Mouse (Mus musculus) neural tube, embryonic 10.5 days (tissue): ENCODE data around the gene Fbxo6.
"Not testable (repeated sequence)": the region's sequence is repeated elsewhere in the genome, so short reads cannot be mapped to it uniquely, and the experiment has no call there.

Source experiments
- DNase-seq: peaks from one replicate; pipeline ENCODE4 v3.0.0-alpha.2; 2017; ENCODE audit warnings: low spot score; ENCODE audit errors: extremely low spot score

Gene Fbxo6

DNA sequence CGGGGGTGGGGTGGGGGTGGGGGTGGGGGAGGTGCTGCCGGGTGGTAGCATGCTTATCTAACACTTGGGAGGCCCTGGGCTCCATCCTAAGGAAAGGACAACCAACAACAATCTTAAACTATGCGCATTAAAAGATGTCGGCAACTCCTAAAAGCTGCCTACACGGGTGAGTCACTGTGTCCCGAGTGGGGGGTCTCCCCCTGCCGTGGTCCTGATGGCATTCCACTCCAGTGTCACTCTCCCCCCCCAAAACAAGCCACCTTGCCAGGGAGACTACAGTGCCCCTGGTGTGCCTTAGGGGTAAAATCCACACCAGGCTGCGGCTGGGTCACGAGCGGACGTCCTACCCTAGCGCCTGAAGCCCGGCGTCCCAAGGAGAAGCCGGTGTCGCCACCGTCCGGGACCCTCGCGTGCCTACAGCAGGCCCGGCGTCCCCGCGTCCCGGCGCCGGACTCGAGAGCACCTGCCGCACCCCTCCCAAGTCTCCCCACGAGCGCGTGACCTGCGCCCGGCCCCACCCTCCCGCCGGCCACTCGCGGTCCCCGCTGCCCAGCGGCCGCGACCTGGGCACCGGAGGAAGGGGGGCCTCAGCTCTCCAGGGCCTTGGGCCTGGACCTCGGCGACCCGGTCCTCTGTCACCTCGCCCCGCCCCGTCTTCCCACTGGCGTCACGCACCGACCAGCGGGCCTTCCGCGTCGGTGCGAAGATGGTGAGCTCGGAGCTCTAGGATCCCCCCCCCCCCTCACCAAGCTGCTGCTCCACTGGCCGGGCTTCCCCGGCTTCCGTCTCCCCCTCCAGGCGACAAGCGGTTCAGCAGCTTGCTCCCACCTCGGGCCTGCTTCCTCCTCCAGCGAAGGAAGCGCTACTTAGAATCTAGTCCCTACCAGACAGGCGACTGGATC lies at the start of gene Fbxo6:
TSS of gene Fbxo6 (minus strand) at position 874 of the 902 bp plus-strand sequence.
- peak; percentile 85 for DNase-seq

DNA sequence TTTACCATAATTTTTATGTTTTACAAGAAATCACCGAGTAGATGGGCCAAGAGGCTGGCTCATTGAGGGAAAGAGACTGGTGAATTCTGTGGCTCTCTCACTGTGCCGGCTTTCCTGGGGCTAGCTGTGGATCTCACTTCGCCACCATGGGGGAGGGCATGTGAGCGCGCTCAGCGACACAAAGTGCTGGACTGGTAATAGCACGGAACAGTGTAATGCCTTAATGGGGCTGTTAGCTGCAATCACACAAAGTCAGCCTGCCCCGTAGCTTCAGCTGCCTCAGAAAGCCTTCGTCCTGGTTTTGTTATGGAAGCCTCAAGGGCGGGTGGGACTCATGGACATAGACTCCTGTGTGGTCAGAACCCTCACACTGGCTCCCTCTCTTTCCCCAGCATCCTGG lies 46.8 kb upstream of the Fbxo6 start:
- DNase-seq: no peak

DNA sequence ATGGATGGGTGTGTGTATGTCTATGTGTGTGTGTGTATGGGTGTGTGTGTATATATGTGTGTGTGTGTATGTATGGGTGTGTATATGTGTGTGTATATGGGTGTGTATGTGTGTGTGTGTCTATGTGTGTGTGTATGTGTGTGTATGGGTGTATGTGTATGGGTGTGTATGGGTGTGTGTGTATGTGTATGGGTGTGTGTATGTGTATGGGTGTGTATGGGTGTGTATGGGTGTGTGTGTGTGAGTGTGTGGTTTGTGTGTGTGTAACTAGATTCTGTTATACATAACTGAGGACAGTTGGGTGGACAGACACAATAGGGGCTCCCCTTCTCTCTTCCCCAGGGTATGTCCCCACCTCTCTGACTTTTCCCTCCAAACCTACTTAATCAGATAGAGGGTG lies 42.5 kb upstream of the Fbxo6 start:
- no peak for DNase-seq

DNA sequence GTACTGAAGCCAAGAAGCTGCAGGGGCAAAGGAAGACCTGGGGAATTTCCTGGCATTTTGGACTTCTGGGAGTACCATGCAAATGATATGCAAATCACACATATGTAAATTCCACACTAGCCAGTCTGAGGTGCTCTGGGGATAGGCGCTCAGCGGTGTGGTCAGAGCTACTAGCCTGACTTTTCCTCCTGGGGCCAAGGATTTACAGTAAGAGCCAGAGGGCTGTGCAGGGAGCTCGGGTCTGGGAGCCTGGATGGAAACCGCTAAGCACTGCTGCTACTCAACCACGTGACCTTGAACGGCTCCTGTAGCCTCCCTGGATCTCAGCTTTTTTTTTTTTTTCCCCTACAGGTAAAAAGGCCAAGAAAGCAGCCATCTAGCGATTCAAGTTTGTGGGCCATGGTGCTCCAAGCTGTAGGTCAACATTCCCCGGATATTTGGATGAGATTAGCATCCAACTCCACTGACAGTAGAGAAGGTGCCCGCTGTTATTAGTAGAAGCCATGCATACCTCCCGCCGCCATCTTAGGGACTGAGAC lies 40.8 kb upstream of the Fbxo6 start:
- no peak for DNase-seq

DNA sequence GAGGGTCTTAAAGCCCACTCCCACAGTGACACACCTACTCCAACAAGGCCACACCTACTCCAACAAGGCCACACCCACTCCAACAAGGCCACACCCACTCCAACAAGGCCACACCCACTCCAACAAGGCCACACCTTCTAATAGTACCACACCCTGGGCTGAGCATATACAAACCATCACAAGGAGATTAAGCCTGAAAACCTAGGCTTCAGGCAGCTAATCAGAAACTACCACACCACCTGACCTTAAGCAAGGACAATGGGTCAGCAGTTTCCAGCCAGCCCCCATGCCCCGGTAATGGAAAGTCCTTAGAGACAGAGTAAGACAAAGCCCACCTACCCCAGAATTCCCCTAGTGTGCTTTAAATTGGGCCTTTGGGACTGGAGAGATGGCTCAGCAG lies 36.8 kb upstream of the Fbxo6 start:
- DNase-seq: not testable (repeated sequence)

DNA sequence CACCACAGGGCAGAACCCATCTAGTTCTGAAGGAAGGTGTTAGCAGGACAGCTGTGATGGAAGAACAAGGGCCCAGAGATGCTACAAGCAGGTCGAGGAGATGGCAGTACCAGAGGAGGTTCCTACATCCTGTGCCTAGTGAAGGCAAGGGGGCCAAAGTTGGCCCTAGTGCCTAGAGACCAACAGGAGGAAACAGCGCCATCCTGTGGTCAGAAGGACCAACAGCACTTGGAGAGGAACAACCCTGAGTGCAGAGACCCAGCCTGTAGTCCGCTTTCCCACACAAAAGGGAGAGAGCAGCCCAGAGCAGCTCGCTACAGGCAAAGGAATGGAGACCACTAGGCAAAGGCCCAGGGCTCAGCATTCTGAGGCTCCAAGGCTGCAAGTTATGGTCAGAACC lies 33.9 kb upstream of the Fbxo6 start:
- no peak for DNase-seq

DNA sequence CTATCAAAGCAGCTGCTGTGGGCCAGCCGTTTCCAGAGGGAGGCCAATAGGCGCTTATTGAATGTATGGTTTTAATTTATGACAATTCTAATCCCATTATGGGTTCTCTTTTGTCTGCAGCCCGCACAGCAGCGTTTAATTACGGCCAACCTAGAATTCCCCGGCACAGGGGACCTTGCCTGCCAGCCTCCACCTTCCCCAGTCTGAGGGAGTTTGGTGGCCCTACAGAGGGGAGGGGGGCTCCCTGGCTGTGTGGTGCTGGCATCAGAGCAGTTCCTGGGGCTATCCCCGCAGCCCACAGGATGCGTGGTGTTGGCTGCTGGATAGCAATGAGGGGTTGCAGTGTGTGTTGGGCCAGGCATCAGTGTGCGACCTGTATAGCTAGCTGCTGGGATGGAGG lies 32.6 kb upstream of the Fbxo6 start:
- DNase-seq: no peak

DNA sequence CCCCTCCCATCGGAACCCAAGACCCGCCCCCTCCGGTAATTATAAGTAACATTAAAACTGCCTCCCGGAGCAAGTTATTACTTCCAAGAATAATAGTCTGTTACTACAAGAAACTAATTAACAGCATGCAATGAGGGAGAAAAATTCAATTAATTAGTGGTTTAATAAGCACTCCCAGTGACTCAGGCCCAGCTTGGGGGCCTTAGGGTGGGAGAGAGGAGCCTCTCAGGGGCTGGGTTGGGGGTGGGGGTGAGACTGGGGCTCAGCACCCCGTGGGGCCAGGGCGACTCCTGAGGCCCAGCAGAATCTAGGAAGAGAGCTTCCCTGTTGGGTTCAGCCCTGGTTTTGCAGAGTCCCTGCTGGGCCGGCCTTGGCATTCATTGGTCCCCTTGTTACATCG lies 30.4 kb upstream of the Fbxo6 start:
- no peak for DNase-seq

DNA sequence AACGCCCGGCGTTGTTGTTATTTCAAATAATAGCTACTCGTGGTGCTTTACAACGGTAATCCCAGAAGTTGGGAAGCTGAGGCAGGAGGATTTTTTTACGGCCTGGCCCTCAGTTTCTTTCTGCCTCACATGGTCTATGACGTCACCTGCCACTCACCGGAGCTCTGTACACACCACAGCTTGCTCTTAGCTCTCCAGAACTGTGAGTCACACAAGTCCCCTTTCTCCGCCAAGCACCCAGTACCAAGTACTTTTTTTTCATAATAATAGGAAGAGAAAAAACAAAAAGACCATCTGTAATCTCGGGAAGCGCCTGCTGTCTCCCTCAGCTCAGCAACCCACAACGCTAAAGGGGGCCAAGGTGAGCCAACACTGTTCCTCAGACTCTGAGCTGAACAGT lies 29.5 kb upstream of the Fbxo6 start:
- DNase-seq: no peak

DNA sequence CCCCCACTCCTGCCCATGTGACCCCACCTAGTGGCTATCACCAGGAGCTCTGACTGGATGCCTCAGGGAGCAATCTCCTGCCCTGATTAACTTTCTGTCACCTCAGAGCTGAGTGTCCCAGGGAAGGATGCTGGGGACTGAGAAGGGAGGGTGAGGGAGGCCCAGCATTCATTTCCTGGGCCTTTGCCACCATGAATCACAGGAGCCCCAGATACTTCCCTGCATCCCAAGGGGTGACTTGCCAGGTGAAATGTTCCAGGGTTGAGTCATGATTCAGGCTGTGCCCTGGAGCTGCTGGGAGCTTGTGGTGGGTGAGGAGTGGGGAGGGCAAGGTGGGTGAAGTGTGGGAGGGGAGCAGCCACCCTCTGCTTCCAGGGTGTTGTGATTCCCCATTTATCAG lies 25.8 kb upstream of the Fbxo6 start:
- no peak for DNase-seq

DNA sequence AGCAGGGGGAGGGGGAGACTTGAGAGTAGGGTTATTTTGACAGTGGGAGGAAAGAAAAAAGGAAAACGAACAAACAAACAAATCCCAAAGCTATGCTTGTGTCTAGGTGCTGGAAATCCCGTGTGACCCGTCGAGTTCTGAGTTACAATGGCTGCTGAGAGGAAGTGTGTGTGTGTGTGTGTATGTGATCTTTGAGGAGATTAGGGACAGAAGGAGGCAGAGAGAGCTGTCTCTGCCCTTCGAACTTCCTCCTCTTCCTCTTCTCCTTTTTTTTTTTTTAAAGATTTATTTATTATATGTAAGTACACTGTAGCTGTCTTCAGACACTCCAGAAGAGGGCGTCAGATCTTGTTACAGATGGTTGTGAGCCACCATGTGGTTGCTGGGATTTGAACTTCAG lies 24.7 kb upstream of the Fbxo6 start:
- not testable (repeated sequence) for DNase-seq

DNA sequence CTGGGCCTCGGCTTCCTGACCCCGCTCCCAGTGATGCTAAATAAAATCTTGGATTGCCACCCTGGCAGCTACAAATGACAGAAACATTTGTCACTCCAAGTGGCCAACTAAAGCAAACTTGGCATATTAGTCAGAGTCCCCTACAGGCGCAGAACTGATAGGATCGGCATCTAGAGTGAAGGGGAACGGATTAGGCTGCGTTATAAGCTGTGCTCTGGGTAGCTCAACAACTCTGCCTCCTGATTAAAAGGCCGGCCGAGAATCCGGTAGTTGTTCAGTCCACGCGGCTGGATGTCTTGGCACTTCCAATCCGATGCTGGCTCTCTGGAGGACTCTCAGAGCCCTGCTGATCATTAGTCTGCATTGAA lies 22.5 kb upstream of the Fbxo6 start:
- DNase-seq: no peak

DNA sequence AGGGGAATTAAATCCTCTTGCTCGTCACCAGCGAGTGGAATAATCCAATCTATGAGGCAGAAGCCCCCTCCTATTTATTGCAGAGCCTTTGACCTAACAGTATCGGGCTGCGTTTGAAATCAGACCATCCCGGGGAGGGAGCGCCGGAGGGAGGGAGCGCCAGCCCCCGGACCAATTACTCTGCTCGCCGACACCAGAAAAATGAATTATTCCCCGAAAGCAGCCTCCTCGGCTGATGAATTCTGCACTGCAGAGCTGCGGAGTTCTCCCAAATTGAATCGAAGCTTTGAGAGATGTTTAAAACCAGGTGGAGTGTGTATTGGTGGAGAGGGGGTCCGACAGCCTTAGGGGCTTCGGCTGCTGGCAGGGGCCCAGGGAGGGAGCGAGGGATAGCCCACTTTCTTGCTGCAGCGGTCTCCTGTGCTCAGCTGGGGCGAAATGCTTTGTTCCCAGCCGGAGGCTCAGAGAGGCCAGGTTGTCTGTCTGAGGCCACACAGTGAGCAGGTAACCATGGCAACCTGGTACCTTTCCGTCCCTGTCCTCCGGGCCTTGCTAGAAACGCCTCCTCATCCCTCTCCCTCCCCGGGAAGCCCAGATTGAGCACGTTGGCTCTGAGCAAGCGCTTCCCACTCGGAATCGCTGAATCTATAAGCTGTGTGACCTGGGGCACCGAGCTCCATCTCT lies 22.0 kb upstream of the Fbxo6 start:
- DNase-seq: peak; percentile 58

DNA sequence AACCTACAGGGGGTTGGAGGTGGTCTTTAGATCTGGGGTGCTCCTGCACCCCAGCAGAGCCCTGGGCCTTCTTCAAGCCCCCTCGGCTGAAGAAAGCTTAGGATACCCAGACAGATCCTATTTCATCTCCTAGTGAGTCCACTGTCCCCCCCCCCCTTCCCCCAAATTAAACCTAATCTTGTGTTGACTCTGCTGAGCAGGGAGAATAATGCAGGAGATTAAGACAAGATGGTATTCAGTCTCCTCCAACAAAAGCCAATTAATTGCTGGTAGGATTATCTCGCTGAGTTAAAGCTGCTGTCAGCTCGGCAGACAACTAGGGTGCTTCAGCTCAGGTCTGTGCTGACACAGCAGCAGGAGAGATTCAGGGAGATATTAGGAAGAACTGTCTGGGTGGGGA lies 19.3 kb upstream of the Fbxo6 start:
- DNase-seq: no peak

DNA sequence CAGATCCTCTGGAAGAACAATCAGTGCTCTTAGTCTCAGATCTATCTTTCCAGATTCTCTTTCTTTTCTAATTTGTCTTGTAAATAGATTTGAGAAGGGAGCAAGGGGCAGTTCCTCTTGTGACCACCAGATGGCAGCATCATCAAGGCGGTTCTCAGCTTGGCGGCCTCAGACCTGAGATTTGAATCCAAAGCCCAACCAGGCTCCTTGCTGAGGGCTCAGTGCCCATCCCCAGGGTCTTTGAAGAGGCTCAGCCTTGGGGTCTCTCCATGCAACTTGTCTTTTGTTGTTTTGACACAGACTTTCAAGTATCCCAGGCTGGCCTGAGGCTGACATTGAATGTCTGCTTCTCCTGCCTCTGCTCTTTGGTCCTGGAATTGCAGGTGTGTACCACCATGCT lies 18.9 kb upstream of the Fbxo6 start:
- DNase-seq: peak; percentile 68

DNA sequence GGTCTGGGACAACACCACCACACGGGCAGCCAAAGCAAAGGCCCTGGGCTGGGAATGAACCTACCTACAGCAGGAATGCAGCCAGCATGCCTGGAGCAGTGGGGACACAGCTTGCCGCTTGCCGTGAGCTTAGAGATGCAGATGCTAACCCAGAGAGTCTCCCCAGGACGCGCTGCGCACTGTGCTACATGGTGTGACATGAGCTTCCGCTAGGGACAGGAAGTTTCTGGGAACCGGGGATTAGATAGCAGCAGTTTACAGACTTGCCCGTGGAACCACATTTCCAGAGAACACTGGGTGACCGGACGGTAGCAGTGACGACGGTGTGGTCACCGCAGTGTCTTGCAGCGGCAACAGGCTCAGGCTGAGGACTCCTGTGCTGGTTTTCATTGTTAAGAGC lies 17.6 kb upstream of the Fbxo6 start:
- DNase-seq: no peak

DNA sequence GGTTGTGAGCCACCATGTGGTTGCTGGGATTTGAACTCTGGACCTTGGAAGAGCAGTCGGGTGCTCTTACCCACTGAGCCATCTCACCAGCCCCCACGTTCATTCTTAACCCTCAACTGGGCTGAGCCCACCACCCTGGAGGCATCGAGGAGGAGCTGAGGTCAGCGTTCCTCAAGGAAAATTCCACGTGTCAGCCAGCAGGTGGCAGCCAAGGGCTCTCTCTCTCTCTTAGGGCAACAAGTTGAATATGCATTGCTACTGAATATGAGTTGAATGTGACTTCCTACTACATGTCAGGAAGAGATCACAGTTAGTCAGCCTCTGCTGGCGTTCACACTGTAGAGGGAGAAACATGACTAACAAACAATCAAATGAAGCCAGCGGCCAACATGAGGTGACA lies 16.3 kb upstream of the Fbxo6 start:
- peak; percentile 71 for DNase-seq

DNA sequence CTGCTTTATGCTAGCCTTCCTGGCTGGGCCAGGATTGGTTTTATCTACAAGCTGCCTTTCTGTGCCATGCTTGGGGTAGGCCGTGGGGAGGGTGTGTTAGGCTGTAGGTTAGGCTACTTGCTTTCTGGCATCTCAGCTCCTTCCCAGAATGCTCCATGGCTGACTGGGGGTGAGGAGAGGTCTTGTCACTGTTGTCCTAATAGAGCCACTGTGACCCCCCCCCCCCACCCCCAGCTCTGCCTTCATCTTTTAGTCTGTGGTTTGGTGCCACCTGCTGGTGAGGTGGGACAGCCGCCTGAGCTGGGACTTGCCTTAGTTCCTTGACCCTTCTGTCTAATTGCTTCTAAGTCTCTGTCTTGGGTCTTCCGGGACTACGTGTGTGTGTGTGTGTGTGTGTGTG lies 15.0 kb upstream of the Fbxo6 start:
- peak; percentile 77 for DNase-seq

DNA sequence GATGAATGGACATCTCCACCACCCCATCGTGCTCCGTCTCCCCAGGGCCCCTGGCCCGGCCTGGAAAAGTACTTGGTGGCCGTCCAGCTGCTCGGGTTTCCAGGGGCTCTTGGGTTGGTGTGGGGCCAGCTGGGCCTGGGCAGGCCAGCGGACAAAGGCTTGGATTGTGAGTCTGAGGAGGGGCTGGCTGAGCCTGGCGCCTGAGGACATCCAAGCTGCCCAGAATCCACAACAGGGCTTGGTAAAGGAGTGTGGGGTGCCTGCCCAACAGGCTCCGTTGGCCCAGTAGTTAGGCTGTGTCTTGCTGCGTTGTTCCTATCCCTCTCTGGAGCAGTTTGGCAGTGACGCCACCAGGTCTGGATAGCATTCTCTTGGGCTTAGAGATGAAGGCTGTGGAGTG lies 14.5 kb upstream of the Fbxo6 start:
- peak; percentile 61 for DNase-seq

DNA sequence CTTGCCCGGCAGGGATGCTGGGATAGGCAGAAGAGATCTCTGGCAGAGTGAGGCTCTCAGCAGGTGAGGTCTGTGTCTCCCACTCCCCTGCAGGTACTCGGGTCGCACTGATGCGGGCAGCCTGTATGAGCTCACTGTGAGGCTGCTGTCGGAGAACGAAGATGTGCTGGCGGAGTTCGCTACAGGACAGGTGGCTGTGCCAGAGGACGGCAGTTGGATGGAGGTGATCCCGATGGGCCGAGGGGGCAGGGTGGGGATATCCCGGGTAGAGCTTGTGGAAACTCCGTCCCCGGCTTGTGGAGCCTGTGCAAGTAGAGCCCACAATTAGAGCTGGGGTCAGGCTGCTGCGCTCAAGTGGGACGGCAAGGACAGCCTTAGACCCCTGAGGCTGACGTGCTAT lies 13.6 kb upstream of the Fbxo6 start:
- DNase-seq: peak; percentile 40

DNA sequence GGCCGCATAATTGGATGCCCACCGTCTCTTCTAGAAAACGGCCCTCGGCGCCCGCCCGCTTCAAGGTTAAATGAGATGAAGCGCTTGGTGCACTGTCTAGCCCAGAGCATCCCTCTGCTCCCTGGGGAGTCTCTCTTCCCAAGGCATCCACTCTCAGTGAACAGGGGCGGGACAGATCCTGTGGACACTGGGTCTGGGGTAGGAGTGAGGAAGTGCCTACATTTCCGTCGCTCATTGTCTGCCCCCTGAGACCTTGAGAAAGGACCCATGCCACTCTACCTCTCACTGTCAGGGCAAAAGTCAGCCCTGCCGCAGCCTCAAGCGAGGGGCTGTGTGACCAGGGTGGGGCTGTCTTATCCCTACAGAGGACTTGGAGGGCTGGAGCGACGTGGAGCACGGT lies 12.5 kb upstream of the Fbxo6 start:
- DNase-seq: no peak

DNA sequence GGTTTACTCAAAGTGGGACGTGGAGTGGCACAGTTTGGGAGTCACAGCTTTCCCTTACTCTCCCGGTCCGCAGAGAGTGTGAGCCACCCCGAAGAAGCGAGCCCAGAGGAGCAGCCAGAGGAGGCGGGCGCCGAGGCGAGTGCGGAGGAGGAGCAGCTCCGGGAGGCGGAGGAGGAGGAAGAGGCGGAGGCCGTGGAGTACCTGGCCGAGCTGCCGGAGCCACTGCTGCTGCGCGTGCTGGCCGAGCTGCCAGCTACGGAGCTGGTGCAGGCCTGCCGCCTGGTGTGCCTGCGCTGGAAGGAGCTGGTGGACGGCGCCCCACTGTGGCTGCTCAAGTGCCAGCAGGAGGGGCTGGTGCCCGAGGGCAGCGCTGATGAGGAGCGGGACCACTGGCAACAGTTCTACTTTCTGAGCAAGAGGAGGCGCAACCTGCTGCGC lies 12.1 kb upstream of the Fbxo6 start:
- peak; percentile 77 for DNase-seq
